Mouse (Mus musculus) CH12.LX (cell line): Measurements from ENCODE around the gene 6030445D17Rik. TPM values are rescaled to one million over a fixed set of nuclear protein-coding genes. Genes with fewer than 3 reads are reported as not detected.

Experiments used
- DNase-seq: peaks from one replicate; pipeline ENCODE4 v3.0.0-alpha.2; 2013; ENCODE audit errors: extremely low read depth
- H3K27ac ChIP-seq: 2 replicates; pipeline ENCODE4 v1.5.1; 2012; ENCODE audit warnings: low read depth, mild to moderate bottlenecking, control low read depth, moderate library complexity; ENCODE audit not compliant: insufficient read depth
- H3K27me3 ChIP-seq: replicated peaks from 2 replicates; pipeline ENCODE3; 2012; ENCODE audit warnings: inconsistent platforms
- H3K36me3 ChIP-seq, 2 experiments: replicated peaks in 1 of 2; 2 replicates each; pipeline versions ENCODE3 to v1.6.1; 2012; ENCODE audit warnings: inconsistent platforms in 1 of 2, low read length in 1 of 2, mild to moderate bottlenecking in 1 of 2, mixed read lengths in 1 of 2, moderate library complexity in 1 of 2; ENCODE audit not compliant: control insufficient read depth in 1 of 2, insufficient read depth in 1 of 2
- H3K4me1 ChIP-seq, 2 experiments: 2 replicates each; pipeline ENCODE4 v1.6.1; 2012; ENCODE audit warnings: inconsistent platforms in 1 of 2, moderate library complexity in 1 of 2; ENCODE audit not compliant: insufficient read depth in 2 of 2, control insufficient read depth in 1 of 2
- H3K4me2 ChIP-seq: 2 replicates; pipeline ENCODE4 v1.6.1; 2012; ENCODE audit warnings: low read depth, mild to moderate bottlenecking, control low read depth; ENCODE audit not compliant: poor library complexity, insufficient read depth, severe bottlenecking
- H3K4me3 ChIP-seq, 3 experiments: fragments of 150-350 bp in 1 of 3; sonication (generic) in 1 of 3; replicated peaks in 1 of 3; 2 replicates each; pipeline versions ENCODE3 to v1.5.1; 2011 to 2012; ENCODE audit warnings: low read depth in 2 of 3, low read length in 2 of 3, mild to moderate bottlenecking in 2 of 3, moderate library complexity in 2 of 3, control low read depth in 1 of 3, improper control_type of control experiment in 1 of 3, inconsistent platforms in 1 of 3, mixed read lengths in 1 of 3; ENCODE audit not compliant: poor library complexity in 1 of 3
- H3K79me2 ChIP-seq: replicated peaks from 2 replicates; pipeline ENCODE4 v1.6.1; 2012; ENCODE audit warnings: mild to moderate bottlenecking, moderate library complexity; ENCODE audit not compliant: control insufficient read depth, poor library complexity, insufficient read depth, severe bottlenecking; ENCODE audit errors: extremely low read depth
- H3K9ac ChIP-seq: 2 replicates; pipeline ENCODE4 v1.6.1; 2012; ENCODE audit warnings: low read depth, mild to moderate bottlenecking, control low read depth, moderate library complexity; ENCODE audit not compliant: insufficient read depth
- H3K9me3 ChIP-seq: replicated peaks from 2 replicates; pipeline ENCODE3; 2012; ENCODE audit warnings: low read length, inconsistent platforms, mixed read lengths
- CHD2 ChIP-seq: IDR thresholded peaks from 2 replicates; pipeline ENCODE4 v1.6.1; 2011; ENCODE audit warnings: low read length, improper control_type of control experiment
- CTCF ChIP-seq, 2 experiments: IDR thresholded peaks in 1 of 2; conservative IDR thresholded peaks in 1 of 2; 2 replicates each; pipeline ENCODE4 v1.5.1; 2011 to 2012; ENCODE audit warnings: low read depth in 2 of 2, low read length in 2 of 2, improper control_type of control experiment in 1 of 2, inconsistent platforms in 1 of 2, mild to moderate bottlenecking in 1 of 2, moderate library complexity in 1 of 2
- EP300 ChIP-seq: IDR thresholded peaks from 2 replicates; pipeline ENCODE4 v1.6.1; 2011; ENCODE audit warnings: low read length, improper control_type of control experiment
- MAFK ChIP-seq: IDR thresholded peaks from 2 replicates; pipeline ENCODE4 v1.6.1; 2011; ENCODE audit warnings: low read length, improper control_type of control experiment; ENCODE audit not compliant: insufficient replicate concordance
- MAX ChIP-seq: IDR thresholded peaks from 2 replicates; pipeline ENCODE4 v1.6.1; 2011; ENCODE audit warnings: low read length, improper control_type of control experiment
- MEF2A ChIP-seq: IDR thresholded peaks from 2 replicates; pipeline ENCODE4 v1.6.1; 2014; ENCODE audit warnings: low read depth, mild to moderate bottlenecking, inconsistent platforms, low read length, improper control_type of control experiment, borderline replicate concordance
- MXI1 ChIP-seq: IDR thresholded peaks from 2 replicates; pipeline ENCODE4 v1.6.1; 2011; ENCODE audit warnings: mild to moderate bottlenecking, low read depth, low read length, improper control_type of control experiment
- PAX5 ChIP-seq: IDR thresholded peaks from 2 replicates; pipeline ENCODE4 v1.6.1; 2012; ENCODE audit warnings: low read length, inconsistent platforms, mixed read lengths
- RCOR1 ChIP-seq: conservative IDR thresholded peaks from 2 replicates; pipeline ENCODE4 v1.6.1; 2012; ENCODE audit warnings: low read depth, mild to moderate bottlenecking, inconsistent platforms, low read length, improper control_type of control experiment
- SMC3 ChIP-seq: IDR thresholded peaks from 2 replicates; pipeline ENCODE4 v1.6.1; 2011; ENCODE audit warnings: low read depth, low read length, improper control_type of control experiment
- UBTF ChIP-seq: IDR thresholded peaks from 2 replicates; pipeline ENCODE4 v1.6.1; 2012; ENCODE audit warnings: low read depth, mild to moderate bottlenecking, inconsistent platforms, low read length, improper control_type of control experiment, moderate library complexity
- ZMIZ1 ChIP-seq: IDR thresholded peaks from 2 replicates; pipeline ENCODE4 v1.6.1; 2012; ENCODE audit warnings: low read depth, mild to moderate bottlenecking, inconsistent platforms, low read length, improper control_type of control experiment
- ZNF384 ChIP-seq: IDR thresholded peaks from 2 replicates; pipeline ENCODE4 v1.6.1; 2012; ENCODE audit warnings: low read depth, low read length, improper control_type of control experiment, inconsistent platforms
- dilution Hi-C: fragments of 300-500 bp; cut with MboI; formaldehyde crosslinking; loops from 2 replicates; pipeline ENCODE4 v1.14.3; 2020; ENCODE audit warnings: low sequenced_read_pairs; ENCODE audit not compliant: extremely low pct_unique_long_range_greater_than_20kb, extremely low pct_ligation_motif_present
- in situ Hi-C: fragments of 300-500 bp; cut with MboI; formaldehyde crosslinking; loops from 3 replicates; pipeline ENCODE4 v1.14.3; 2019; ENCODE audit warnings: low sequenced_read_pairs, low pct_ligation_motif_present, low pct_unique_long_range_greater_than_20kb, mixed read lengths
- polyA plus RNA-seq: library from polyadenylated mRNA; unstranded; fragments of >175 nt; gene quantifications from 2 replicates; pipeline ENCODE4 v1.2.1, GENCODE M21; 2012; ENCODE audit warnings: low read depth; ENCODE audit not compliant: insufficient read length
- total RNA-seq, 2 experiments: library from RNA; depleted of rRNA; stranded (reverse); fragments of 300-350 nt in 1 of 2; fragments of >200 nt in 1 of 2; gene quantifications; 2 replicates each; pipeline ENCODE4 v1.2.3; 2012 to 2014

Gene 6030445D17Rik
- total and polyA plus RNA-seq, 3 experiments: not detected

DNA sequence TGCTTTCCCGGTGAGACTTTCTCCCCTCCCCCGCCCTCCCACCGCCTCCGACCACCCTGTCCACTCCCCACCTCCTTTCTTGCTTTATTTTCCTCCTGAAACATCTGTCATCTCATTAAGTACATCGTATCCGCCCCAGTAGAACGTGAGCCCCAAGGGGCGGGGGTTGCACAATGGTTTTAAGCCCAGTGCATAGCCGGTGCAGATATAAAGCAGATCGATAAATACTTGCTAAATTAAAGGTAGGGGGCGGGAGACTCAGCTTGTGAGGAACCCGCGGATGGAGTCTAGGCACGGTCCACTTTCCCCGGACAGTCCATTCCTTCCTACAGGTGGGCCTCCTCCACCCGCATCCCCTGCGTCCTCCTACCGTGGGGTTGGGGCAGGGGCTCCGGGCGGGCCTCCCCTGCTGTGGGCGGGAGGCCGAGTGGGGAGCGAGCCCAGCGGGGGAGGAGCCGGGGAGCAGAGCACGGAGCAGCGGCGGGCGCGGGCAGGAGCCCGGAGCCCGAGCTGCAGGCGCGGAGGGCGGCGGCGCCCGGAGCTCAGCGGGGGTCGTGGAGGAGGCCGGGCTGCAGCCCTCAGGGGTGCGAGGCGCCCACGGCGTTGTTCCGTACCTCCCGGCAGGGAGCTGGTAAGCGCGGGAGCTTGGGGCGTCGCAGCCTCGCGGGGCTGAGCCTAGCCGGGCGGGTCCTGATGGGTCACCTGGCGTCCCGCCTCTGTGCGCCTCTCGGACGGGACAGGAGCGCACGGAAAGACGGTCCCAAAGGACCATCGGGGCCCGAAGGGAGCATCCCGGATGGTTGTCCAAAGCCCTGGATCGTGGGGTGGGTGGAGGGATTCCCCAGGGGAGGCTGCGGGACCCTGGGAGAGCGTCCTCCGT lies 37.7 kb upstream of the 6030445D17Rik start:
- no peak overlapping the region for H3K27ac ChIP-seq
- TF ChIP-seq UBTF (no peak), SMC3 (no peak), MAFK (no peak), ZNF384 (no peak), RCOR1 (no peak), MEF2A (no peak), EP300 (no peak), MXI1 (no peak), MAX (no peak), CHD2 (no peak)
- no peaks in the 10 kb centered on the region for H3K36me3 ChIP-seq
- in situ Hi-C loops (no loop called here), dilution Hi-C loops (no loop called here)
- DNase-seq: no peak
- peaks cover 70% of the 10 kb centered on the region for H3K27me3 ChIP-seq
- H3K4me3 ChIP-seq: no peak overlapping the region
- no peaks in the 10 kb centered on the region for H3K79me2 ChIP-seq
- H3K9me3 ChIP-seq: no peaks in the 10 kb centered on the region
- no peaks in the 10 kb centered on the region for H3K4me1 ChIP-seq
- no peak overlapping the region for H3K9ac ChIP-seq
- no peak overlapping the region for H3K4me2 ChIP-seq

- Histone ChIP-seq H3K27me3 (peaks cover 70% of the 10 kb centered on the region), H3K4me3 (no peak overlapping the region)
- dilution Hi-C loops: no loop called here
These were observed 37.1 kb upstream of the 6030445D17Rik start for GRCm38 (mm10) chr4:136425000-136425288.

More at GRCm38 (mm10) chr4:136425000-136425288, 37.1 kb upstream of the 6030445D17Rik start:
- Histone ChIP-seq H3K79me2 (no peaks in the 10 kb centered on the region), H3K4me2 (no peak overlapping the region)
- no peak for DNase-seq
- TF ChIP-seq PAX5: no peak
- no peak for TF ChIP-seq ZMIZ1
- peak in 1 of 2 experiments; percentile 39; a peak in 2 of 4 replicates for TF ChIP-seq CTCF (conservative IDR thresholded peaks at IDR 0.05 in 1 of 2, IDR thresholded peaks at IDR 0.05 in 1 of 2; ENCODE audit: low read depth in 2 of 2, low read length in 2 of 2)
- no peak for TF ChIP-seq UBTF
- TF ChIP-seq, all 38 proteins: peak for 1
- in situ Hi-C loops: loop anchor here (5.0 kb wide), 1 partner anchor 43 kb away; no protein-coding TSS in a partner anchor
- Histone ChIP-seq H3K9ac (no peak overlapping the region), H3K27ac (no peak overlapping the region), H3K4me1 (no peaks in the 10 kb centered on the region), H3K36me3 (no peaks in the 10 kb centered on the region), H3K9me3 (no peaks in the 10 kb centered on the region)
